Mouse (Mus musculus): ENCODE data around the gene Stk33. TPM values are rescaled to one million over a fixed set of nuclear protein-coding genes. Genes with fewer than 3 reads are reported as not detected.

Stk33 gene
- polyA plus RNA-seq, 1 experiment from 2014 or later: 5.0 TPM

DNA sequence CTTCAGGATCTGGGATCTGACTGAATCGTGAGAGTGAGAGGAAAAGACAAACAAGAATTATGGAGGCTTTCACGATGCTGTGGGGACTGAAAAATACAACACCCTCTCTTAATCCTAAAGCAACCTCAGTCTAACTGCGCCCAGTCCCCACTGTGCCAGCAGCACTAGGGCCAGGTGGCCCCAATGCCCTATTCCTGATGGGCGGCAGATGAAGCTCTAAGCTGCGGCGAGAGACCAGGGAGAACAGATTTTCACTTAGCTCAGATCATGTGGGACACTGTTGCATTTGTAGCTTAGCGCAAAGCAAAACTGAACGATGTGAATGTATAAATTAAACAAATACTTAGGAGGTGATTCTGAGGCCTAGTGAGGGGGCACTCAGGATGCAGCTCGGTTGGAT lies 113.7 kb downstream of the Stk33 start:
- Histone ChIP-seq H3K27ac (ENCODE audit: low read length) (no peak overlapping the region), H3K4me1 (replicated peaks; ENCODE audit: control insufficient read depth, insufficient read depth, low read length) (no peaks in the 10 kb centered on the region), H3K27me3 (ENCODE audit: control insufficient read depth, insufficient read depth, low read depth, low read length) (no peaks in the 10 kb centered on the region), H3K4me3 (ENCODE audit: low read length) (no peak overlapping the region), H3K4me2 (ENCODE audit: low read depth, low read length) (no peak overlapping the region), H3K9ac (ENCODE audit: low read length) (no peak overlapping the region), H3K36me3 (ENCODE audit: control insufficient read depth, insufficient read depth, low read length) (no peaks in the 10 kb centered on the region), H3K9me3 (ENCODE audit: control insufficient read depth, low read length) (no peaks in the 10 kb centered on the region)
- WGBS: 47% methylated on average over 9 of the region's 9 CpGs
- no peak for ATAC-seq (ENCODE audit: low read depth)

DNA sequence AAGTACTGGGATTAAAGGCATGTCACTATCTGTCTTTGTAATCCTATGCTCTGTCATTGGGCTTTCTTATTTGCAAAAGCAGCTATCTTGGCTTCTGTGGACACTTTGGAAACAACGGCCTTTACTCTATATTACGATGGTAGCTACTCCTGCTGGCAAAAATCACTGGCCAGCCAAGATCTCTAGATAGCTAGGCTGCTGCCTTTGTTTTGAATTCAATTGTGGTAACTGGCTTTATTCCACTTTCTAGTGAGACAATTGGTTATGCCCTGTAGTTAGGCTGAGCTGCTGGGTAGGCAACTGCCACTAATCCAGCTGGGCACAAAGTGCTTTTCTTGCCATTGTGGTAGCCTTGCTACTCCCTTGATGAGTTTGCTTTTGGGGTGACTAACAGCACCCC lies 129.4 kb downstream of the Stk33 start:
- Histone ChIP-seq H3K27me3 (ENCODE audit: control insufficient read depth, insufficient read depth, low read depth, low read length) (no peaks in the 10 kb centered on the region), H3K9ac (ENCODE audit: low read length) (no peak overlapping the region), H3K36me3 (ENCODE audit: control insufficient read depth, insufficient read depth, low read length) (no peaks in the 10 kb centered on the region), H3K9me3 (ENCODE audit: control insufficient read depth, low read length) (no peaks in the 10 kb centered on the region), H3K4me2 (ENCODE audit: low read depth, low read length) (no peak overlapping the region), H3K27ac (ENCODE audit: low read length) (no peak overlapping the region), H3K4me3 (ENCODE audit: low read length) (no peak overlapping the region), H3K4me1 (replicated peaks; ENCODE audit: control insufficient read depth, insufficient read depth, low read length) (no peaks in the 10 kb centered on the region)
- WGBS: 85% methylated on average over 2 of the region's 2 CpGs
- ATAC-seq (ENCODE audit: low read depth): no peak

DNA sequence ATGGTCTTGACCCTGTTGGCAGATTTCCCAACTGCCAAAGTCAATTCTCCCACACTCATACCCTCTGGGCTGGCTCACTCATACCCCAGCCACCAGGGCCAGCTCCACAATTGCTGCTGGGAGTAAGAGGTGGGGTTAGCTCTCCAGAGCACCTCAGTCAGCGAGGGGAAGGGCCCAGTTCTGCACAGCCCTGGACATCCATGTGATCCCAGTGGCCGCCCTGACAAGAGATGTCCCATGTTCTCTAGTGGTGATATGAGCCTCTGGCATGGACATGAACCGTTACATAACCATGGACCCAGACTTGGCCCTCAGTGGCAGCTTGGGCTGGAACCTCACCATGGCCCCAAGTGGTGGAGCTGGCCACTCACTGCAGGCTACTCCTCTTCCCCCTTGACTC lies 143.1 kb downstream of the Stk33 start:
- Histone ChIP-seq H3K9me3 (ENCODE audit: control insufficient read depth, low read length) (no peaks in the 10 kb centered on the region), H3K27me3 (ENCODE audit: control insufficient read depth, insufficient read depth, low read depth, low read length) (no peaks in the 10 kb centered on the region), H3K4me1 (replicated peaks; ENCODE audit: control insufficient read depth, insufficient read depth, low read length) (no peaks in the 10 kb centered on the region), H3K9ac (ENCODE audit: low read length) (no peak overlapping the region), H3K27ac (ENCODE audit: low read length) (no peak overlapping the region), H3K4me2 (ENCODE audit: low read depth, low read length) (no peak overlapping the region), H3K4me3 (ENCODE audit: low read length) (no peak overlapping the region), H3K36me3 (ENCODE audit: control insufficient read depth, insufficient read depth, low read length) (no peaks in the 10 kb centered on the region)
- 78% methylated on average over 3 of the region's 3 CpGs for WGBS
- ATAC-seq (ENCODE audit: low read depth): no peak

GRCm38 (mm10) chr7:109295351-109295750 lies 143.5 kb downstream of the Stk33 start:
- Histone ChIP-seq H3K27ac (ENCODE audit: low read length) (no peak overlapping the region), H3K27me3 (ENCODE audit: control insufficient read depth, insufficient read depth, low read depth, low read length) (no peaks in the 10 kb centered on the region), H3K36me3 (ENCODE audit: control insufficient read depth, insufficient read depth, low read length) (no peaks in the 10 kb centered on the region), H3K4me1 (replicated peaks; ENCODE audit: control insufficient read depth, insufficient read depth, low read length) (no peaks in the 10 kb centered on the region), H3K4me2 (ENCODE audit: low read depth, low read length) (no peak overlapping the region), H3K9ac (ENCODE audit: low read length) (no peak overlapping the region), H3K4me3 (ENCODE audit: low read length) (no peak overlapping the region), H3K9me3 (ENCODE audit: control insufficient read depth, low read length) (no peaks in the 10 kb centered on the region)
- WGBS: 65% methylated on average over 5 of the region's 5 CpGs
- ATAC-seq (ENCODE audit: low read depth): no peak

- ATAC-seq (ENCODE audit: low read depth): no peak
- no peaks in the 10 kb centered on the region for H3K27me3 ChIP-seq (ENCODE audit: control insufficient read depth, insufficient read depth, low read depth, low read length)
- no peaks in the 10 kb centered on the region for H3K4me1 ChIP-seq (replicated peaks; ENCODE audit: control insufficient read depth, insufficient read depth, low read length)
- no peaks in the 10 kb centered on the region for H3K36me3 ChIP-seq (ENCODE audit: control insufficient read depth, insufficient read depth, low read length)
- H3K4me3 ChIP-seq (ENCODE audit: low read length): no peak overlapping the region
- WGBS: 18% methylated on average over 2 of the region's 2 CpGs
- H3K9me3 ChIP-seq (ENCODE audit: control insufficient read depth, low read length): no peaks in the 10 kb centered on the region
- no peak overlapping the region for H3K9ac ChIP-seq (ENCODE audit: low read length)
- H3K27ac ChIP-seq (ENCODE audit: low read length): no peak overlapping the region
- no peak overlapping the region for H3K4me2 ChIP-seq (ENCODE audit: low read depth, low read length)
Observed at GRCm38 (mm10) chr7:109290501-109290900, 148.4 kb downstream of the Stk33 start.

DNA sequence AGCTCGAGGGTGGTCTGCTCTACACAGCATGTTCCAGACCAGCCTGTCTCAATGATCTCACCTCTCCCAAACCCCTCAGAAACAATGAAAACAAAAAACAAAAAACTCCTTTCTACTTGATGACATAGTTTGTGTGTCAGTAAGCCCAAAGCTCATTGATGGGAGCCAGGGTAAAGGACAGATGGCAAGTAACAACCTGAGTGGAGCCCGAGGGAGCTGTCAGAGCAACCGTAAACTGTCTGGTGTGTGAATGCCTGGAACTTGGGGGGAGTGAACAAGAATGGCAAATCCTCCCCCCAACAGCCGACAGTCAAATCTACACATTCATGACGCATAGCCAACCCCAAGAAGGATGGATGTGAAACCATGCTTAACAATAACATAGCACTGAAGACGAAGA lies 149.8 kb downstream of the Stk33 start:
- H3K36me3 ChIP-seq (ENCODE audit: control insufficient read depth, insufficient read depth, low read length): no peaks in the 10 kb centered on the region
- H3K4me3 ChIP-seq (ENCODE audit: low read length): no peak overlapping the region
- no peaks in the 10 kb centered on the region for H3K27me3 ChIP-seq (ENCODE audit: control insufficient read depth, insufficient read depth, low read depth, low read length)
- H3K9me3 ChIP-seq (ENCODE audit: control insufficient read depth, low read length): no peaks in the 10 kb centered on the region
- H3K4me2 ChIP-seq (ENCODE audit: low read depth, low read length): no peak overlapping the region
- H3K9ac ChIP-seq (ENCODE audit: low read length): no peak overlapping the region
- 64% methylated on average over 6 of the region's 6 CpGs for WGBS
- no peak overlapping the region for H3K27ac ChIP-seq (ENCODE audit: low read length)
- no peaks in the 10 kb centered on the region for H3K4me1 ChIP-seq (replicated peaks; ENCODE audit: control insufficient read depth, insufficient read depth, low read length)
- ATAC-seq (ENCODE audit: low read depth): no peak

DNA sequence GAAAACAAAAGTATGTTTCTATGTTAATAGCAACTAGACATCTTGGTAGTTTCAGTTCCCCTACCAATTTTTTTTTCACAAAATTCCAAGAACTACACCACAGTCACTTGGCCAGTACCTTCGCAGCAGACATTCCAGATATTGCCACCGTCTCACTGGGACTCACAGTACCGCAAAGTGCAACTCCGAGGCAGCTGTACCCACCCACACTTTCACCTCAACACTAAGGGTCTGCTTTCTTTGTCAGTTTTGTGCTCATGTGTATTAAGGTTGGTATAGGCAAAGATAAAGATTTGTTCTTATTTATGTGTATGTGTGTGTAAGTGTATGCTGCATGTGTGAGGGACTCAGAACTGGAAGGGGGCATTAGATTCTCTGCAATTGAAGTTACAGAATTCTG lies 156.8 kb downstream of the Stk33 start:
- no peak for ATAC-seq (ENCODE audit: low read depth)
- WGBS: 85% methylated on average over 4 of the region's 4 CpGs
- no peaks in the 10 kb centered on the region for H3K27me3 ChIP-seq (ENCODE audit: control insufficient read depth, insufficient read depth, low read depth, low read length)
- no peaks in the 10 kb centered on the region for H3K9me3 ChIP-seq (ENCODE audit: control insufficient read depth, low read length)
- no peak overlapping the region for H3K9ac ChIP-seq (ENCODE audit: low read length)
- H3K4me3 ChIP-seq (ENCODE audit: low read length): no peak overlapping the region
- no peak overlapping the region for H3K4me2 ChIP-seq (ENCODE audit: low read depth, low read length)
- H3K36me3 ChIP-seq (ENCODE audit: control insufficient read depth, insufficient read depth, low read length): no peaks in the 10 kb centered on the region
- H3K4me1 ChIP-seq (replicated peaks; ENCODE audit: control insufficient read depth, insufficient read depth, low read length): no peaks in the 10 kb centered on the region
- H3K27ac ChIP-seq (ENCODE audit: low read length): no peak overlapping the region

DNA sequence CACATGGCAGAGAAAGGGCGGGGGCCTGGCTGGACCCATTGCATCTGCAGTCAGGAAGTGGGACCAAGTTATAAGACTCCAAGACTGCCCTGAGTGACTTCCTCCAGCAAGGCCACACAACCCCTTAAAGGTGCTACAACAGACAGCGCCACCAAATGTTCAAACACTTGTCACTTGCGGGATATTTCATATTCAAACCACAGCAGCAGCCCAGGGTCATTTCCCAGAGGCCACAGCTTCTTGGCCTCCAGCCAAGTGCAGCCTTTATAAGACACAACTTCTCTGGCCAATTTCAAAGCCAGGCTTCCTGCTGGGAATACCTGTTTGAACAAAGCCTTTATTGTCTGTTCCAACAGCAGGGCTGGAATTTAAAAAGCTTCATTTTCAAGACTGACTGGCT lies 162.3 kb downstream of the Stk33 start:
- WGBS: 30% methylated on average over 3 of the region's 3 CpGs
- peak overlapping the region; percentile 29 for H3K27ac ChIP-seq (ENCODE audit: low read length)

GRCm38 (mm10) chr7:109275901-109276300 lies 163.0 kb downstream of the Stk33 start:
- no peak overlapping the region for H3K4me2 ChIP-seq (ENCODE audit: low read depth, low read length)
- H3K9me3 ChIP-seq (ENCODE audit: control insufficient read depth, low read length): no peaks in the 10 kb centered on the region
- H3K27ac ChIP-seq (ENCODE audit: low read length): peak overlapping the region; percentile 29; the same call in 1 of the 2 replicates
- no peaks in the 10 kb centered on the region for H3K36me3 ChIP-seq (ENCODE audit: control insufficient read depth, insufficient read depth, low read length)
- H3K9ac ChIP-seq (ENCODE audit: low read length): no peak overlapping the region
- peaks cover 4% of the 10 kb centered on the region; the same call in 1 of the 2 replicates for H3K4me1 ChIP-seq (replicated peaks; ENCODE audit: control insufficient read depth, insufficient read depth, low read length)
- H3K4me3 ChIP-seq (ENCODE audit: low read length): no peak overlapping the region
- ATAC-seq (ENCODE audit: low read depth): no peak
- WGBS: 82% methylated on average over 4 of the region's 4 CpGs
- no peaks in the 10 kb centered on the region for H3K27me3 ChIP-seq (ENCODE audit: control insufficient read depth, insufficient read depth, low read depth, low read length)

More for the DNA sequence above, 162.3 kb downstream of the Stk33 start:
- H3K9me3 ChIP-seq (ENCODE audit: control insufficient read depth, low read length): no peaks in the 10 kb centered on the region
- peaks cover 4% of the 10 kb centered on the region; the same call in 1 of the 2 replicates for H3K4me1 ChIP-seq (replicated peaks; ENCODE audit: control insufficient read depth, insufficient read depth, low read length)
- H3K36me3 ChIP-seq (ENCODE audit: control insufficient read depth, insufficient read depth, low read length): no peaks in the 10 kb centered on the region
- ATAC-seq (ENCODE audit: low read depth): peak; percentile 83
- no peak overlapping the region for H3K9ac ChIP-seq (ENCODE audit: low read length)
- no peaks in the 10 kb centered on the region for H3K27me3 ChIP-seq (ENCODE audit: control insufficient read depth, insufficient read depth, low read depth, low read length)
- no peak overlapping the region for H3K4me3 ChIP-seq (ENCODE audit: low read length)
- no peak overlapping the region for H3K4me2 ChIP-seq (ENCODE audit: low read depth, low read length)

GRCm38 (mm10) chr7:109275151-109275550 lies 163.7 kb downstream of the Stk33 start:
- peaks cover 4% of the 10 kb centered on the region; the same call in 1 of the 2 replicates for H3K4me1 ChIP-seq (replicated peaks; ENCODE audit: control insufficient read depth, insufficient read depth, low read length)
- H3K27ac ChIP-seq (ENCODE audit: low read length): no peak overlapping the region
- H3K9ac ChIP-seq (ENCODE audit: low read length): no peak overlapping the region
- no peaks in the 10 kb centered on the region for H3K27me3 ChIP-seq (ENCODE audit: control insufficient read depth, insufficient read depth, low read depth, low read length)
- ATAC-seq (ENCODE audit: low read depth): no peak
- WGBS: 69% methylated on average over 3 of the region's 3 CpGs
- no peaks in the 10 kb centered on the region for H3K36me3 ChIP-seq (ENCODE audit: control insufficient read depth, insufficient read depth, low read length)
- no peaks in the 10 kb centered on the region for H3K9me3 ChIP-seq (ENCODE audit: control insufficient read depth, low read length)
- no peak overlapping the region for H3K4me2 ChIP-seq (ENCODE audit: low read depth, low read length)
- H3K4me3 ChIP-seq (ENCODE audit: low read length): no peak overlapping the region

Measured in lung, embryonic 16.5 days (tissue).